Mouse (Mus musculus) Muller cell, postnatal 12 days (primary cell): ENCODE data around the gene Misp.

Experiments
- DNase-seq: peaks from one replicate; pipeline ENCODE4 v3.0.0-alpha.2; 2015; ENCODE audit errors: inconsistent ontology term

Gene Misp

GRCm38 (mm10) chr10:79854801-79855541 is 34.2 kb downstream of the Misp start:
- DNase-seq = no peak

GRCm38 (mm10) chr10:79855558-79856184 is 34.9 kb downstream of the Misp start:
- DNase-seq = no peak

GRCm38 (mm10) chr10:79856280-79856679 is 35.5 kb downstream of the Misp start:
- no peak for DNase-seq

GRCm38 (mm10) chr10:79856704-79857451 is 36.1 kb downstream of the Misp start:
- no peak for DNase-seq

- no peak for DNase-seq
Measured at GRCm38 (mm10) chr10:79857452-79857811, 36.6 kb downstream of the Misp start.

- DNase-seq = no peak
Measured at GRCm38 (mm10) chr10:79857894-79858293, 37.1 kb downstream of the Misp start.

GRCm38 (mm10) chr10:79858416-79859074 is 37.8 kb downstream of the Misp start:
- DNase-seq = peak; percentile 76

- no peak for DNase-seq
Measured at GRCm38 (mm10) chr10:79859116-79859515, 38.3 kb downstream of the Misp start.

- no peak for DNase-seq
Measured at GRCm38 (mm10) chr10:79860079-79860911, 39.5 kb downstream of the Misp start.

- DNase-seq = no peak
Measured at GRCm38 (mm10) chr10:79861230-79862048, 40.6 kb downstream of the Misp start.

GRCm38 (mm10) chr10:79862049-79862788 is 41.4 kb downstream of the Misp start:
- no peak for DNase-seq

GRCm38 (mm10) chr10:79862925-79863324 is 42.1 kb downstream of the Misp start:
- DNase-seq = no peak

- no peak for DNase-seq
Measured at GRCm38 (mm10) chr10:79864351-79865188, 43.8 kb downstream of the Misp start.

GRCm38 (mm10) chr10:79865189-79865601 is 44.4 kb downstream of the Misp start:
- no peak for DNase-seq

GRCm38 (mm10) chr10:79865801-79866295 is 45.1 kb downstream of the Misp start:
- no peak for DNase-seq

GRCm38 (mm10) chr10:79866601-79867000 is 45.8 kb downstream of the Misp start:
- no peak for DNase-seq

GRCm38 (mm10) chr10:79871845-79872244 is 51.1 kb downstream of the Misp start:
- DNase-seq = no peak

- DNase-seq = no peak
Measured at GRCm38 (mm10) chr10:79872862-79873261, 52.1 kb downstream of the Misp start.

GRCm38 (mm10) chr10:79873313-79873712 is 52.5 kb downstream of the Misp start:
- peak; percentile 40 for DNase-seq
